Mouse (Mus musculus): Measurements from ENCODE around the gene Dhdds. TPM values are rescaled to one million over a fixed set of nuclear protein-coding genes. Genes with fewer than 3 reads are reported as not detected.

Gene Dhdds
- polyA plus RNA-seq, 1 experiment = 27.7 TPM

DNA sequence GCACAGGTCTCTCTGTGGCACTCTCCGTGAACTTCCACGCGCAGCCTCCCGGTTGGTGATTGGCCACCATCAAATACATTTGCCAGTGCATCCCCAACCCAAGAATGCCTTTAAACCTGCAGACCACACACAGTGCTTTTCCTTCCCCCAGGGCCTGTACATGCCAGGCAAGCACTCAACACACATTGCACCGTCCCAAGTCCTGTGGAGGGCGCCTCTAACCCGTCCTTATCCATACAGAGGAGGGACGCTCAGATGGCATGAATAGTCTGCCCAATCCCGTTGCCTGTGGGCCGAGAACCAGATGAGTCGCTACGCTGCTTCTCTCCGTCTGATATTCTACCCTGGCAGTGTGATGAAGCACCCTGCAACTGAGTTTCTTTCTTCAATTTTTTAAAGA is 17.8 kb downstream of the Dhdds start:
- H3K79me2 ChIP-seq (ENCODE audit: control insufficient read depth, insufficient read depth) = no peaks in the 10 kb centered on the region
- no peak for TF ChIP-seq MYOG (IDR thresholded peaks at IDR 0.05; ENCODE audit: control insufficient read depth, extremely low read depth, insufficient read length)
- TF ChIP-seq MYOD1 (IDR thresholded peaks at IDR 0.05; ENCODE audit: control insufficient read depth, insufficient read length, low read depth) = no peak
- TF ChIP-seq FOSL1 (IDR thresholded peaks at IDR 0.05; ENCODE audit: insufficient read depth, low read length, poor library complexity, severe bottlenecking) = no peak
- no peak for TF ChIP-seq USF1 (IDR thresholded peaks at IDR 0.05; ENCODE audit: low read depth)
- no peak for TF ChIP-seq CTCF (IDR thresholded peaks at IDR 0.05; ENCODE audit: control insufficient read depth, insufficient read depth, insufficient read length)
- no peak for TF ChIP-seq MAX (IDR thresholded peaks at IDR 0.05)
- no peak for TF ChIP-seq CEBPB (IDR thresholded peaks at IDR 0.05; ENCODE audit: low read depth)
- H3K4me3 ChIP-seq (ENCODE audit: insufficient read depth, poor library complexity, severe bottlenecking) = no peak overlapping the region
- no peaks in the 10 kb centered on the region for H3K79me3 ChIP-seq (ENCODE audit: low read depth)
- no peaks in the 10 kb centered on the region for H3K27me3 ChIP-seq (ENCODE audit: control insufficient read depth, insufficient read depth, insufficient read length)
- no peak overlapping the region for H3ac ChIP-seq (ENCODE audit: control insufficient read depth, insufficient read length, low read depth)
- peaks cover 19% of the 10 kb centered on the region for H3K36me3 ChIP-seq (ENCODE audit: control insufficient read depth, insufficient read depth)

DNA sequence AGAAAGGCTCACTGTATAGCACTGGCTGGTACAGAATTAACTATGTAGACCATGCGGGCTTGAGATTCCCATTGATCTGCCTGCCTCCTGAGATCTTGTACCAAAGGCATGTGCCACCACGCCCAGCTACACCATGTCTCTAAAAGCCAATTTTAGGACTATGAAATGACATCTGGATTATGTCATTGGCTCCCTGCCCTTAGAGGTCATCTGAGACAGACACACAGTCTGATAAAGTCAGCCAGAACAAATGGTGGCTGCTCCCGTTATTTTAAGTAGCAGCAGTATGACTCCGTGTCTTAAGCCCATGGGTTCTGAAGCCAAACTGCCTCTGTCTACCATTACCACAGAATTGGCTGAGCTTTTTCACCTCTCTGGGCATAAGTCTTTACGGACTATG is 20.2 kb downstream of the Dhdds start:
- TF ChIP-seq CEBPB (IDR thresholded peaks at IDR 0.05; ENCODE audit: low read depth) (no peak), USF1 (IDR thresholded peaks at IDR 0.05; ENCODE audit: low read depth) (no peak), CTCF (IDR thresholded peaks at IDR 0.05; ENCODE audit: control insufficient read depth, insufficient read depth, insufficient read length) (no peak), MAX (IDR thresholded peaks at IDR 0.05) (no peak), FOSL1 (IDR thresholded peaks at IDR 0.05; ENCODE audit: insufficient read depth, low read length, poor library complexity, severe bottlenecking) (no peak), MYOG (IDR thresholded peaks at IDR 0.05; ENCODE audit: control insufficient read depth, extremely low read depth, insufficient read length) (no peak), MYOD1 (IDR thresholded peaks at IDR 0.05; ENCODE audit: control insufficient read depth, insufficient read length, low read depth) (no peak)
- Histone ChIP-seq H3K79me2 (ENCODE audit: control insufficient read depth, insufficient read depth) (no peaks in the 10 kb centered on the region), H3K4me3 (ENCODE audit: insufficient read depth, poor library complexity, severe bottlenecking) (no peak overlapping the region), H3ac (ENCODE audit: control insufficient read depth, insufficient read length, low read depth) (no peak overlapping the region), H3K79me3 (ENCODE audit: low read depth) (no peaks in the 10 kb centered on the region), H3K36me3 (ENCODE audit: control insufficient read depth, insufficient read depth) (peaks cover 14% of the 10 kb centered on the region), H3K27me3 (ENCODE audit: control insufficient read depth, insufficient read depth, insufficient read length) (no peaks in the 10 kb centered on the region)

GRCm38 (mm10) chr4:133978021-133978711 is 22.6 kb downstream of the Dhdds start:
- Histone ChIP-seq H3K79me2 (ENCODE audit: control insufficient read depth, insufficient read depth) (no peaks in the 10 kb centered on the region), H3K36me3 (ENCODE audit: control insufficient read depth, insufficient read depth) (peaks cover 9% of the 10 kb centered on the region), H3ac (ENCODE audit: control insufficient read depth, insufficient read length, low read depth) (no peak overlapping the region), H3K27me3 (ENCODE audit: control insufficient read depth, insufficient read depth, insufficient read length) (no peaks in the 10 kb centered on the region), H3K4me3 (ENCODE audit: insufficient read depth, poor library complexity, severe bottlenecking) (no peak overlapping the region), H3K79me3 (ENCODE audit: low read depth) (no peaks in the 10 kb centered on the region)
- TF ChIP-seq CTCF (IDR thresholded peaks at IDR 0.05; ENCODE audit: control insufficient read depth, insufficient read depth, insufficient read length) = no peak
- TF ChIP-seq FOSL1 (IDR thresholded peaks at IDR 0.05; ENCODE audit: insufficient read depth, low read length, poor library complexity, severe bottlenecking) = no peak
- TF ChIP-seq MYOD1 (IDR thresholded peaks at IDR 0.05; ENCODE audit: control insufficient read depth, insufficient read length, low read depth) = no peak
- TF ChIP-seq CEBPB (IDR thresholded peaks at IDR 0.05; ENCODE audit: low read depth) = no peak
- TF ChIP-seq MAX (IDR thresholded peaks at IDR 0.05) = no peak
- TF ChIP-seq USF1 (IDR thresholded peaks at IDR 0.05; ENCODE audit: low read depth) = no peak
- no peak for TF ChIP-seq MYOG (IDR thresholded peaks at IDR 0.05; ENCODE audit: control insufficient read depth, extremely low read depth, insufficient read length)

- Histone ChIP-seq H3K27me3 (ENCODE audit: control insufficient read depth, insufficient read depth, insufficient read length) (no peaks in the 10 kb centered on the region), H3K4me3 (ENCODE audit: insufficient read depth, poor library complexity, severe bottlenecking) (no peak overlapping the region), H3ac (ENCODE audit: control insufficient read depth, insufficient read length, low read depth) (no peak overlapping the region), H3K79me3 (ENCODE audit: low read depth) (peaks cover 2% of the 10 kb centered on the region), H3K36me3 (ENCODE audit: control insufficient read depth, insufficient read depth) (peaks cover 2% of the 10 kb centered on the region), H3K79me2 (ENCODE audit: control insufficient read depth, insufficient read depth) (peaks cover 5% of the 10 kb centered on the region)
- TF ChIP-seq USF1 (IDR thresholded peaks at IDR 0.05; ENCODE audit: low read depth) = no peak
- no peak for TF ChIP-seq MAX (IDR thresholded peaks at IDR 0.05)
- no peak for TF ChIP-seq CEBPB (IDR thresholded peaks at IDR 0.05; ENCODE audit: low read depth)
- no peak for TF ChIP-seq CTCF (IDR thresholded peaks at IDR 0.05; ENCODE audit: control insufficient read depth, insufficient read depth, insufficient read length)
- no peak for TF ChIP-seq MYOD1 (IDR thresholded peaks at IDR 0.05; ENCODE audit: control insufficient read depth, insufficient read length, low read depth)
- TF ChIP-seq FOSL1 (IDR thresholded peaks at IDR 0.05; ENCODE audit: insufficient read depth, low read length, poor library complexity, severe bottlenecking) = no peak
- TF ChIP-seq MYOG (IDR thresholded peaks at IDR 0.05; ENCODE audit: control insufficient read depth, extremely low read depth, insufficient read length) = no peak
Observed at GRCm38 (mm10) chr4:133971741-133972140, 29.0 kb downstream of the Dhdds start.

- no peak overlapping the region for H3K4me3 ChIP-seq (ENCODE audit: insufficient read depth, poor library complexity, severe bottlenecking)
- TF ChIP-seq MYOG (IDR thresholded peaks at IDR 0.05; ENCODE audit: control insufficient read depth, extremely low read depth, insufficient read length) (no peak), MYOD1 (IDR thresholded peaks at IDR 0.05; ENCODE audit: control insufficient read depth, insufficient read length, low read depth) (no peak), CTCF (IDR thresholded peaks at IDR 0.05; ENCODE audit: control insufficient read depth, insufficient read depth, insufficient read length) (no peak), MAX (IDR thresholded peaks at IDR 0.05) (no peak), CEBPB (IDR thresholded peaks at IDR 0.05; ENCODE audit: low read depth) (no peak), USF1 (IDR thresholded peaks at IDR 0.05; ENCODE audit: low read depth) (no peak), FOSL1 (IDR thresholded peaks at IDR 0.05; ENCODE audit: insufficient read depth, low read length, poor library complexity, severe bottlenecking) (no peak)
- peaks cover 10% of the 10 kb centered on the region for H3K36me3 ChIP-seq (ENCODE audit: control insufficient read depth, insufficient read depth)
- H3K79me3 ChIP-seq (ENCODE audit: low read depth) = peaks cover 9% of the 10 kb centered on the region
- peaks cover 13% of the 10 kb centered on the region for H3K79me2 ChIP-seq (ENCODE audit: control insufficient read depth, insufficient read depth)
- no peak overlapping the region for H3ac ChIP-seq (ENCODE audit: control insufficient read depth, insufficient read length, low read depth)
- H3K27me3 ChIP-seq (ENCODE audit: control insufficient read depth, insufficient read depth, insufficient read length) = no peaks in the 10 kb centered on the region
Observed at GRCm38 (mm10) chr4:133970876-133971275, 29.8 kb downstream of the Dhdds start.

Measured in C2C12 (cell line).